Mouse (Mus musculus) liver, embryonic 11.5 days (tissue): ENCODE data around the gene Ostc. TPM values are rescaled to one million over a fixed set of nuclear protein-coding genes. Genes with fewer than 3 reads are reported as not detected.
A peak's percentile ranks its signal among the peaks of the same experiment; 100 is the strongest.

Experiments
- ATAC-seq: fragments of 200-750 bp; cut with Nextera tagmentation; replicated peaks from 2 replicates; pipeline ENCODE4 v1.8.0; 2017; ENCODE audit warnings: moderate number of reproducible peaks, mild to moderate bottlenecking, moderate TSS enrichment, moderate library complexity; ENCODE audit not compliant: low FRiP score
- DNase-seq: peaks from one replicate; pipeline ENCODE4 v3.0.0-alpha.2; 2017; ENCODE audit warnings: low spot score
- H3K27ac ChIP-seq: fragments of 300-500 bp; sonication (generic); 2 replicates; pipeline ENCODE4 v1.5.1; 2014; ENCODE audit warnings: mild to moderate bottlenecking, low read depth, low read length, control low read depth
- H3K27me3 ChIP-seq: fragments of 300-500 bp; sonication (generic); replicated peaks from 2 replicates; pipeline ENCODE4 v1.6.1; 2014; ENCODE audit warnings: low read length, mixed read lengths; ENCODE audit not compliant: control insufficient read depth, insufficient read depth
- H3K36me3 ChIP-seq: fragments of 300-500 bp; sonication (generic); 2 replicates; pipeline ENCODE4 v1.6.1; 2014; ENCODE audit warnings: mild to moderate bottlenecking, low read length, moderate library complexity, mixed read lengths; ENCODE audit not compliant: control insufficient read depth, insufficient read depth
- H3K4me1 ChIP-seq: fragments of 300-500 bp; sonication (generic); replicated peaks from 2 replicates; pipeline ENCODE4 v1.6.1; 2014; ENCODE audit warnings: low read length, mixed read lengths; ENCODE audit not compliant: control insufficient read depth, insufficient read depth
- H3K4me2 ChIP-seq: fragments of 300-500 bp; sonication (generic); 2 replicates; pipeline ENCODE4 v1.6.1; 2014; ENCODE audit warnings: mild to moderate bottlenecking, control low read depth, moderate library complexity
- H3K4me3 ChIP-seq: fragments of 300-500 bp; sonication (generic); 2 replicates; pipeline ENCODE4 v1.5.1; 2014; ENCODE audit warnings: low read depth, low read length, control low read depth
- H3K9ac ChIP-seq: fragments of 300-500 bp; sonication (generic); 2 replicates; pipeline ENCODE4 v1.6.1; 2014; ENCODE audit warnings: low read depth, low read length, control low read depth
- H3K9me3 ChIP-seq: fragments of 300-500 bp; sonication (generic); 2 replicates; pipeline ENCODE4 v1.6.1; 2016; ENCODE audit warnings: low read length, inconsistent platforms, mixed read lengths; ENCODE audit not compliant: control insufficient read depth
- WGBS: fragments of 180-500 bp; shearing (Covaris S2); extraction: QIAGEN DNeasy Blood & Tissue Kit; methylation state at CpG from one replicate; pipeline ENCODE4 v1.1.7; 2014; 5-methylcytosine and 5-hydroxymethylcytosine counted together
- polyA plus RNA-seq: library from polyadenylated mRNA; unstranded; fragments of >200 nt; fragmentation: Nextera tagmentation; extraction: Ambion mirVana; gene quantifications from 2 replicates; pipeline ENCODE4 v1.2.1, GENCODE M21; 2014

Gene Ostc
- polyA plus RNA-seq, 1 experiment from 2014 or later: 314 TPM

DNA sequence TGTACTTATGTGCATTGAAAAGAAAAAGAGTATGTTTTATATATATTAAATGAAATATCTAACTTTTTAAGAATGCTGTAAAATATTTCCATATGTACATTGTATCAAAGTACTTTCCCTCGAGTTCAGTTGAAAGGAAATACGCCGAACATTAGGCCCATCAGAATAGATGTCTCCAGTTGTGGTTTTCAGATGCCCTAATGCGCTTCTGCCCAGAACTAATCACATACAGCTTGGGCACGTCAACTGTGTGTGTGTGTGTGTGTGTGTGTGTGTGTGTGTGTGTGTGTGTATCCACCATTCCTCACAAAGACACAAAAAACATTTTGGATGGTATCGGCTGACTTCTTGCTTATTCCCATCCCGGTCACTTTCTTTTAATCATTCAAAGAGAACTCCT, 7.3 kb upstream of the Ostc start:
- H3K36me3 ChIP-seq: no peaks in the 10 kb centered on the region
- H3K9me3 ChIP-seq: no peaks in the 10 kb centered on the region
- H3K4me2 ChIP-seq: no peak overlapping the region
- WGBS: 86% methylated on average over 7 of the region's 7 CpGs
- H3K27ac ChIP-seq: no peak overlapping the region
- no peak overlapping the region for H3K9ac ChIP-seq
- DNase-seq (no peak), ATAC-seq (no peak)
- no peak overlapping the region for H3K4me3 ChIP-seq
- H3K27me3 ChIP-seq: no peaks in the 10 kb centered on the region
- no peaks in the 10 kb centered on the region for H3K4me1 ChIP-seq

DNA sequence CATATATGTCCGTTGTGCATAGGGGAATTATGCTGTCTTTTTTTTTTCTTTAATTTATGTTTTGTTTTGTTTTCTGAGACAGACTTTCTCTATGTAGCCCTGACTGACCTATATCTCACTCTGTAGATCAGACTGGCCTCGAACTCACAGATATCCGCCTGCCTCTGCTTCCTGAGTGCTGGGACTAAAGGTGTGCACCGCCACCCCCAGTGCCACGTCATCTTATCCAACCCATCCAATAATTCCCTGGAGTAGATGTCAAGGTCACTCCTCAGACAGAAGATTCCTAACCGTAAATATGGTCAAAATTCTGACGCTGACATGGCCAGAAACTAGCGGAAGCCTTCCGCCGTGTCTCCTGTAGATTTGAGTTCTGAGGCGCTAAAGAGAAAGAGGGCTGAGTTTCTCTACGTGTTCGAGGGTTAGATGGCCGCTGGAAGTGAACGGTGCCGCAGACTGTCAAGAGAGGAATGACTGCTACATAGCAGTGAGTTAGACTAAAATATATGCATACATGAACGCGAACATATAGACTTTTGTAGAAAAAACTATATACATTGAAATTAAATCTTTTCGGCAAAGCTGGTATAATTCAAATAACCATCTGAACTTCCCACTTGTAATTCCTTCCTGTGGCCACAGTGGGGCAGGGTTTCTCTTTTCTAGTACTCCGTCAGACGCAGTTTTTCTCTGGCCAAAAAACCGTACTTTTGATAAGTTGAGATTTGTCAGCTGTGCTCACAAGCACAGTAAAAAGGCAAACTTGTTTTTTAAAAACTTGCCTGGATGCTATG, 5.7 kb upstream of the Ostc start:
- Histone ChIP-seq H3K9me3 (no peaks in the 10 kb centered on the region), H3K4me2 (peak overlapping the region; percentile 78), H3K27ac (no peak overlapping the region), H3K9ac (peak overlapping the region; percentile 56), H3K4me1 (no peaks in the 10 kb centered on the region), H3K27me3 (no peaks in the 10 kb centered on the region), H3K36me3 (no peaks in the 10 kb centered on the region), H3K4me3 (peak overlapping the region; percentile 50)
- DNase-seq: no peak
- 15% methylated on average over 22 of the region's 22 CpGs for WGBS
- ATAC-seq: peak; percentile 68

DNA sequence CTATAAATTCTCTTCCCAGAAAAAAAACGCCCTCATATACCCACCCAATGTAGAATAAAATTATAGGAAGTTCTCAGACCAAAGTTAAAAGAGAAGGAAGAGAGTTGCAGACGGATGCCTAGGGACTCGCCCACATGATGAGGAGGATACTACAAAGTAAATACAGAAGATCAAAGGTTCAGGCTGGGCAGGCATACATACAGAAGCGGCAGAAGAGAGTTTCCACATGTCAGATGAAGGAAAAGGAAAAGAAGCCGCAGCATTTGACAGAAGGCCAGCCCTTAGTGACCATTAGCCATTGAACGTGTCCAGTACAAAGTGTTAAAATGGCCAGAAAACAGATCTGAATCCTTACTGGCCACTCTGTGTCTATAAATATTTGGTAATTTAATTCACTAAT, 3.6 kb upstream of the Ostc start:
- Histone ChIP-seq H3K9me3 (no peaks in the 10 kb centered on the region), H3K27ac (no peak overlapping the region), H3K4me2 (no peak overlapping the region), H3K4me3 (no peak overlapping the region), H3K4me1 (peaks cover 3% of the 10 kb centered on the region; the same call in 1 of the 2 replicates), H3K27me3 (no peaks in the 10 kb centered on the region), H3K36me3 (no peaks in the 10 kb centered on the region), H3K9ac (no peak overlapping the region)
- 52% methylated on average over 6 of the region's 6 CpGs for WGBS
- ATAC-seq (no peak), DNase-seq (no peak)

DNA sequence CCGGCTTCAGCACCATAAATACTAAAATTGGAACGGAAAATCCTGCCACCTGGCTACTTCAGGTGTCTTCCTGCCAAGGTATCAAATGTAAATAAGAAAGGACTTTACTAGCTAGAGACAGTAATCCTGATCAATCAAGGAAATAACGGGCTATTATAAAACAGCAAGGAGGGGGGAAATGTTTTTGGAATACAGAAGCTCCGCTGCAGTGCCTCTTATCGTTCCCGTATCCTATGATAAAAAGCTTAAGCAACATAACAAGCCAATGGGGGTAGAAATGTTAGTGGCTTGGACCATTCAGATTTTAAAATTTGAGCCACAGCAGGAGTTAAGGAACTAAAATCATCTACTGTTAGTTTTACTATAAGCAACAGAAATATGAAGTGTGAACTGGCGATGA, 859 bp upstream of the Ostc start:
- H3K9ac ChIP-seq: peak overlapping the region; percentile 55
- ATAC-seq (no peak), DNase-seq (no peak)
- no peaks in the 10 kb centered on the region for H3K27me3 ChIP-seq
- H3K4me2 ChIP-seq: peak overlapping the region; percentile 84
- WGBS: 54% methylated on average over 7 of the region's 7 CpGs
- H3K9me3 ChIP-seq: no peaks in the 10 kb centered on the region
- H3K27ac ChIP-seq: no peak overlapping the region
- peaks cover 14% of the 10 kb centered on the region for H3K4me1 ChIP-seq
- peak overlapping the region; percentile 74 for H3K4me3 ChIP-seq
- H3K36me3 ChIP-seq: peaks cover 2% of the 10 kb centered on the region; the same call in 1 of the 2 replicates

DNA sequence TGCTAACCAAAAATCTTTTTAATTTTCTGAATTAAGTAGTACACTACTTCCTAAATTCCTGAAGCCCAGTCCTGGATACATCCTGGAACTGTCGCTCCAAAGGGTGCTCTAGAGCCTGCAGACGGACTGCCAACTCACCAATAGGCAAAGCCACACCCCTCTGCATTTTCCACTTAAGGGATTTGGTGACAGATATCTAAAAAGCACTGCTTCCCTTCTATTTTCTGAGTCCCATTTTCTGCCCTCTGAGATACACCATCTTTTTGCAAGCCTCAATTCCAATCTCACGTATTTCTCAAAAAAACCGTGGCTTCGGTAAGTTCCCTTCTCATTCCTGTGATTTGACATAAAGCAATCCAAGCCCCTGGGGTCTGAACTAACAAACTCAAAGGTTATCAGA, 715 bp downstream of the Ostc start:
- Histone ChIP-seq H3K9ac (peak overlapping the region; percentile 85), H3K36me3 (peaks cover 4% of the 10 kb centered on the region; the same call in 1 of the 2 replicates), H3K4me1 (peaks cover 14% of the 10 kb centered on the region), H3K27me3 (no peaks in the 10 kb centered on the region), H3K27ac (peak overlapping the region; percentile 66), H3K4me2 (peak overlapping the region; percentile 84), H3K4me3 (peak overlapping the region; percentile 74), H3K9me3 (no peaks in the 10 kb centered on the region)
- ATAC-seq: no peak
- DNase-seq: no peak
- WGBS: 1% methylated on average over 5 of the region's 5 CpGs

DNA sequence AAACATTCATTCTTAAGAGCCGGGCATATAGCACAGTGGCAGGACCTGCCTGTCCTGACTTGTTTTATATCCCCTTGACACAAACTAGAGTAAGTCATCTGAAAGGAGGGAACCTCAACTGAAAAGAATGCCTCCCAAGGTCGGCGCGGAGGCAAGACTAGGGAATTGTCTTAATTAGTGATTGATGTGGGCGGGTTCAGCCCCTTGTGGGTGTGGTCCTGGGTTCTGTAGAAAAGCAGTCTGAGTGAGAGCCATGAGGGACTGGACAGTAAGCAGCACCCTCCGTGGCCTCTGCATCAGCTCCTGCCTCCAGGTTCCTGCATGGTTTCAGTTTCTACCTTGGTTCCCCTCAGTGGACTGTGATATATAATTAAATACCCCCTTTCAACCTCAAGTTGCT, 7.0 kb downstream of the Ostc start:
- H3K27ac ChIP-seq: no peak overlapping the region
- peaks cover 5% of the 10 kb centered on the region for H3K4me1 ChIP-seq
- H3K27me3 ChIP-seq: no peaks in the 10 kb centered on the region
- ATAC-seq (no peak), DNase-seq (no peak)
- H3K4me2 ChIP-seq: no peak overlapping the region
- H3K36me3 ChIP-seq: peaks cover 21% of the 10 kb centered on the region
- H3K4me3 ChIP-seq: no peak overlapping the region
- no peak overlapping the region for H3K9ac ChIP-seq
- H3K9me3 ChIP-seq: no peaks in the 10 kb centered on the region
- 85% methylated on average over 6 of the region's 6 CpGs for WGBS

DNA sequence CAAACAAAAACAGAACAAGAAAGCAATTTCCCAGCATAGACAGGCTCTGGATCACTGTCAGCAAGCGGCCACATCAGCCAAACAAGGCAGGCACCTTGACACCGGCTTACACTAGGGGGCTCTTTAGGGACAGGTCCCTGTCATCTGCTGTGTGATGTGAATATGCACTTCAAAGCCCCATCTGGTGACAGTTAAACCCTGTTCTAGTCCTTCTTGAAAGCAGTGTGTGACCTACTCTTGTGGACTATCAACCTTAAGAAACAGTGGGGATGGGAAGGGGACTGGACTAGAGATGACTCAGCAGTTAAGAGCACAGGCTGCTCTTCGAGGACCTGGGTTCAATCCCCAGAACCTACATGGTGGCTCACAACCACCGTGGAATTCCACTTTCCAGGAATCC, 11.6 kb downstream of the Ostc start:
- no peak overlapping the region for H3K27ac ChIP-seq
- 85% methylated on average over 4 of the region's 4 CpGs for WGBS
- DNase-seq (no peak), ATAC-seq (no peak)
- peaks cover 33% of the 10 kb centered on the region for H3K36me3 ChIP-seq
- H3K9me3 ChIP-seq: no peaks in the 10 kb centered on the region
- H3K4me2 ChIP-seq: no peak overlapping the region
- H3K4me3 ChIP-seq: no peak overlapping the region
- no peaks in the 10 kb centered on the region for H3K27me3 ChIP-seq
- no peak overlapping the region for H3K9ac ChIP-seq
- no peaks in the 10 kb centered on the region for H3K4me1 ChIP-seq

DNA sequence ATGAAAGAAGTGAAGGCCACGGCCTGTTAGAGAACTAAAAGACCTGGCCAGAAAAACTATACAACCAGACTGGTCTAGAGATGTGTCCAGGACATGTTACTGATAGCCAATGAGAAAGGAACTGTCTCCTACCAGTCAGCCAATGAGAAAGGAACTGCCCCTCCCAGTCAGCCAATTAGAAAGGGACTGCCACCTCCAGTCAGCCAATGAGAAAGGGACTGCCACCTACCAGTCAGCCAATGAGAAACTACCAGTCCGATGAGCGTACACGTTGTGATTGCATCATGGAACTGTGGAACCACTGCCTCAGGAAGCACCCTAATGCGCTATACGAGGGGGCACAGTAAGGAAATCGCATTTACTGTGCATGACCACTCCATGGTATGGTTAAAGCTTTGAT, 14.5 kb downstream of the Ostc start:
- no peaks in the 10 kb centered on the region for H3K27me3 ChIP-seq

DNA sequence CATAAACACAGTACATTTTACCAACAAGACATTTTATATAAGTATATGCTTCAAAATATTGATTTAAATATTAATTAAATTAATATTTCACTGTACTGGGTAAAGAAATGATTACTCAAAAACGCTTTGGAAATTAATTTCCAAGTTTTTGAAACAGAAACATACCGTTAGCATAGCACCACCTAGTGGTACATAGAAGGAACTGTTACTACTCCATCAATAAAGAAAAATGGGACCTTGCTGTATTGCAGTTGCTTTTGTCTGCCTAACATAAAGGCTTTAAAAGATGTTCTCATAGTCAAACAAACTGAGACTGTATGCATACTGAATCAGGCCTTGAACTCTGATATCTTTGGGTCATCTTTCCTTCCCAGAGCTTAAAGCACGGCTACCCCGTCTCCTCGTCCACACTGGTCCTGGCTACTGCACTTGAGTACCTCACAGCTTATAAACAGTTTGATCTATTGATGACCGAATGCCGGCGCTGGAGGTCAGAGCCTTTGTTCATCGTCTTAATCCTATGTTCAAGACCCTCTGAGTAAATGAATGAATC, 15.1 kb downstream of the Ostc start:
- Histone ChIP-seq H3K9ac (no peak overlapping the region), H3K27me3 (no peaks in the 10 kb centered on the region), H3K4me2 (no peak overlapping the region), H3K9me3 (no peaks in the 10 kb centered on the region), H3K36me3 (peaks cover 23% of the 10 kb centered on the region), H3K27ac (no peak overlapping the region), H3K4me3 (no peak overlapping the region), H3K4me1 (peaks cover 6% of the 10 kb centered on the region)
- ATAC-seq: no peak
- WGBS: 63% methylated on average over 9 of the region's 9 CpGs
- DNase-seq: no peak

More for the DNA sequence above, 14.5 kb downstream of the Ostc start:
- ATAC-seq (no peak), DNase-seq (no peak)
- Histone ChIP-seq H3K9me3 (no peaks in the 10 kb centered on the region), H3K4me2 (no peak overlapping the region), H3K4me3 (no peak overlapping the region), H3K9ac (no peak overlapping the region), H3K36me3 (peaks cover 26% of the 10 kb centered on the region), H3K27ac (no peak overlapping the region), H3K4me1 (peaks cover 6% of the 10 kb centered on the region)
- WGBS: 91% methylated on average over 7 of the region's 7 CpGs
